Mouse (Mus musculus): ENCODE data around the gene Lpp. TPM values are rescaled to one million over a fixed set of nuclear protein-coding genes. Genes with fewer than 3 reads are reported as not detected.

Lpp gene
- polyA plus RNA-seq, 1 experiment from 2014 or later = 9.6 TPM

- Histone ChIP-seq H3K36me3 (ENCODE audit: control insufficient read depth, insufficient read depth, low read length) (no peaks in the 10 kb centered on the region), H3K27me3 (ENCODE audit: control insufficient read depth, insufficient read depth, low read length) (no peaks in the 10 kb centered on the region), H3K4me3 (replicated peaks; ENCODE audit: low read depth, low read length) (no peak overlapping the region), H3K4me2 (ENCODE audit: low read length) (no peak overlapping the region), H3K9me3 (ENCODE audit: control insufficient read depth, low read length) (no peaks in the 10 kb centered on the region), H3K9ac (replicated peaks; ENCODE audit: low read length) (no peak overlapping the region), H3K4me1 (ENCODE audit: control insufficient read depth, insufficient read depth, low read length) (no peaks in the 10 kb centered on the region), H3K27ac (replicated peaks; ENCODE audit: low read depth, low read length) (no peak overlapping the region)
- WGBS = 91% methylated on average over 2 of the region's 2 CpGs
- ATAC-seq (ENCODE audit: low FRiP score, low TSS enrichment) (no peak), DNase-seq (no peak)
These were observed 138.4 kb downstream of the Lpp start for GRCm38 (mm10) chr16:24531681-24532080.

GRCm38 (mm10) chr16:24535221-24535620, 141.9 kb downstream of the Lpp start:
- ATAC-seq (ENCODE audit: low FRiP score, low TSS enrichment) (no peak), DNase-seq (no peak)
- Histone ChIP-seq H3K4me2 (ENCODE audit: low read length) (no peak overlapping the region), H3K9me3 (ENCODE audit: control insufficient read depth, low read length) (no peaks in the 10 kb centered on the region), H3K4me1 (ENCODE audit: control insufficient read depth, insufficient read depth, low read length) (no peaks in the 10 kb centered on the region), H3K4me3 (replicated peaks; ENCODE audit: low read depth, low read length) (no peak overlapping the region), H3K27me3 (ENCODE audit: control insufficient read depth, insufficient read depth, low read length) (no peaks in the 10 kb centered on the region), H3K27ac (replicated peaks; ENCODE audit: low read depth, low read length) (no peak overlapping the region), H3K36me3 (ENCODE audit: control insufficient read depth, insufficient read depth, low read length) (no peaks in the 10 kb centered on the region), H3K9ac (replicated peaks; ENCODE audit: low read length) (no peak overlapping the region)
- WGBS = 86% methylated on average over 6 of the region's 6 CpGs

- Histone ChIP-seq H3K9me3 (ENCODE audit: control insufficient read depth, low read length) (no peaks in the 10 kb centered on the region), H3K27me3 (ENCODE audit: control insufficient read depth, insufficient read depth, low read length) (no peaks in the 10 kb centered on the region), H3K4me3 (replicated peaks; ENCODE audit: low read depth, low read length) (no peak overlapping the region), H3K27ac (replicated peaks; ENCODE audit: low read depth, low read length) (no peak overlapping the region), H3K36me3 (ENCODE audit: control insufficient read depth, insufficient read depth, low read length) (no peaks in the 10 kb centered on the region), H3K9ac (replicated peaks; ENCODE audit: low read length) (no peak overlapping the region), H3K4me2 (ENCODE audit: low read length) (no peak overlapping the region), H3K4me1 (ENCODE audit: control insufficient read depth, insufficient read depth, low read length) (no peaks in the 10 kb centered on the region)
- 82% methylated on average over 7 of the region's 7 CpGs for WGBS
- ATAC-seq (ENCODE audit: low FRiP score, low TSS enrichment) (no peak), DNase-seq (no peak)
These were observed 143.0 kb downstream of the Lpp start for GRCm38 (mm10) chr16:24536261-24536660.

- no peak for ATAC-seq (ENCODE audit: low FRiP score, low TSS enrichment)
These were observed 145.7 kb downstream of the Lpp start for GRCm38 (mm10) chr16:24539003-24539402.

GRCm38 (mm10) chr16:24542864-24543263, 149.6 kb downstream of the Lpp start:
- Histone ChIP-seq H3K4me1 (ENCODE audit: control insufficient read depth, insufficient read depth, low read length) (no peaks in the 10 kb centered on the region), H3K9me3 (ENCODE audit: control insufficient read depth, low read length) (no peaks in the 10 kb centered on the region), H3K27me3 (ENCODE audit: control insufficient read depth, insufficient read depth, low read length) (no peaks in the 10 kb centered on the region), H3K27ac (replicated peaks; ENCODE audit: low read depth, low read length) (no peak overlapping the region), H3K9ac (replicated peaks; ENCODE audit: low read length) (no peak overlapping the region), H3K4me2 (ENCODE audit: low read length) (no peak overlapping the region), H3K36me3 (ENCODE audit: control insufficient read depth, insufficient read depth, low read length) (no peaks in the 10 kb centered on the region), H3K4me3 (replicated peaks; ENCODE audit: low read depth, low read length) (no peak overlapping the region)
- 91% methylated on average over 7 of the region's 7 CpGs for WGBS
- DNase-seq = peak; percentile 13
- no peak for ATAC-seq (ENCODE audit: low FRiP score, low TSS enrichment)

More at GRCm38 (mm10) chr16:24539003-24539402, 145.7 kb downstream of the Lpp start:
- 93% methylated on average over 4 of the region's 4 CpGs for WGBS
- Histone ChIP-seq H3K27ac (replicated peaks; ENCODE audit: low read depth, low read length) (no peak overlapping the region), H3K27me3 (ENCODE audit: control insufficient read depth, insufficient read depth, low read length) (no peaks in the 10 kb centered on the region), H3K4me1 (ENCODE audit: control insufficient read depth, insufficient read depth, low read length) (no peaks in the 10 kb centered on the region), H3K36me3 (ENCODE audit: control insufficient read depth, insufficient read depth, low read length) (no peaks in the 10 kb centered on the region), H3K4me2 (ENCODE audit: low read length) (no peak overlapping the region), H3K9me3 (ENCODE audit: control insufficient read depth, low read length) (no peaks in the 10 kb centered on the region), H3K9ac (replicated peaks; ENCODE audit: low read length) (no peak overlapping the region), H3K4me3 (replicated peaks; ENCODE audit: low read depth, low read length) (no peak overlapping the region)
- no peak for DNase-seq

GRCm38 (mm10) chr16:24545366-24545765, 152.1 kb downstream of the Lpp start:
- no peak overlapping the region for H3K9ac ChIP-seq (replicated peaks; ENCODE audit: low read length)
- WGBS = 88% methylated on average over 5 of the region's 5 CpGs
- ATAC-seq (ENCODE audit: low FRiP score, low TSS enrichment) = no peak

GRCm38 (mm10) chr16:24558458-24558857, 165.2 kb downstream of the Lpp start:
- H3K9ac ChIP-seq (replicated peaks; ENCODE audit: low read length) = no peak overlapping the region
- 92% methylated on average over 4 of the region's 4 CpGs for WGBS
- no peaks in the 10 kb centered on the region for H3K36me3 ChIP-seq (ENCODE audit: control insufficient read depth, insufficient read depth, low read length)
- H3K4me2 ChIP-seq (ENCODE audit: low read length) = no peak overlapping the region
- no peaks in the 10 kb centered on the region for H3K27me3 ChIP-seq (ENCODE audit: control insufficient read depth, insufficient read depth, low read length)
- no peaks in the 10 kb centered on the region for H3K4me1 ChIP-seq (ENCODE audit: control insufficient read depth, insufficient read depth, low read length)
- ATAC-seq (ENCODE audit: low FRiP score, low TSS enrichment) (no peak), DNase-seq (no peak)
- H3K9me3 ChIP-seq (ENCODE audit: control insufficient read depth, low read length) = no peaks in the 10 kb centered on the region
- no peak overlapping the region for H3K27ac ChIP-seq (replicated peaks; ENCODE audit: low read depth, low read length)
- no peak overlapping the region for H3K4me3 ChIP-seq (replicated peaks; ENCODE audit: low read depth, low read length)

More at GRCm38 (mm10) chr16:24545366-24545765, 152.1 kb downstream of the Lpp start:
- H3K27ac ChIP-seq (replicated peaks; ENCODE audit: low read depth, low read length) = no peak overlapping the region
- no peaks in the 10 kb centered on the region for H3K4me1 ChIP-seq (ENCODE audit: control insufficient read depth, insufficient read depth, low read length)
- H3K9me3 ChIP-seq (ENCODE audit: control insufficient read depth, low read length) = no peaks in the 10 kb centered on the region
- no peak overlapping the region for H3K4me3 ChIP-seq (replicated peaks; ENCODE audit: low read depth, low read length)
- no peaks in the 10 kb centered on the region for H3K27me3 ChIP-seq (ENCODE audit: control insufficient read depth, insufficient read depth, low read length)
- no peaks in the 10 kb centered on the region for H3K36me3 ChIP-seq (ENCODE audit: control insufficient read depth, insufficient read depth, low read length)
- DNase-seq = no peak
- no peak overlapping the region for H3K4me2 ChIP-seq (ENCODE audit: low read length)

- Histone ChIP-seq H3K27me3 (ENCODE audit: control insufficient read depth, insufficient read depth, low read length) (no peaks in the 10 kb centered on the region), H3K9me3 (ENCODE audit: control insufficient read depth, low read length) (no peaks in the 10 kb centered on the region), H3K4me1 (ENCODE audit: control insufficient read depth, insufficient read depth, low read length) (no peaks in the 10 kb centered on the region), H3K36me3 (ENCODE audit: control insufficient read depth, insufficient read depth, low read length) (no peaks in the 10 kb centered on the region), H3K27ac (replicated peaks; ENCODE audit: low read depth, low read length) (no peak overlapping the region), H3K4me2 (ENCODE audit: low read length) (no peak overlapping the region), H3K4me3 (replicated peaks; ENCODE audit: low read depth, low read length) (no peak overlapping the region), H3K9ac (replicated peaks; ENCODE audit: low read length) (no peak overlapping the region)
- DNase-seq (no peak), ATAC-seq (ENCODE audit: low FRiP score, low TSS enrichment) (no peak)
- WGBS = 92% methylated on average over 4 of the region's 4 CpGs
These were observed 166.5 kb downstream of the Lpp start for GRCm38 (mm10) chr16:24559811-24560210.

GRCm38 (mm10) chr16:24560998-24561397, 167.7 kb downstream of the Lpp start:
- Histone ChIP-seq H3K36me3 (ENCODE audit: control insufficient read depth, insufficient read depth, low read length) (no peaks in the 10 kb centered on the region), H3K4me2 (ENCODE audit: low read length) (no peak overlapping the region), H3K4me3 (replicated peaks; ENCODE audit: low read depth, low read length) (no peak overlapping the region), H3K4me1 (ENCODE audit: control insufficient read depth, insufficient read depth, low read length) (no peaks in the 10 kb centered on the region), H3K9me3 (ENCODE audit: control insufficient read depth, low read length) (no peaks in the 10 kb centered on the region), H3K27ac (replicated peaks; ENCODE audit: low read depth, low read length) (no peak overlapping the region), H3K9ac (replicated peaks; ENCODE audit: low read length) (no peak overlapping the region), H3K27me3 (ENCODE audit: control insufficient read depth, insufficient read depth, low read length) (no peaks in the 10 kb centered on the region)
- WGBS = 86% methylated on average over 2 of the region's 2 CpGs
- DNase-seq (no peak), ATAC-seq (ENCODE audit: low FRiP score, low TSS enrichment) (no peak)
